Mouse (Mus musculus) myocyte (in vitro differentiated cells): ENCODE results near the gene Susd6.

Experiments
- MAX ChIP-seq: IDR thresholded peaks from one replicate; pipeline ENCODE4 v1.6.1; 2011; ENCODE audit warnings: low read depth, mild to moderate bottlenecking, control low read depth
- POLR2A ChIP-seq: IDR thresholded peaks from one replicate; pipeline ENCODE4 v1.6.1; 2011; ENCODE audit warnings: low read depth, mild to moderate bottlenecking, control low read depth, moderate library complexity; ENCODE audit not compliant: insufficient read length
- TCF12 ChIP-seq: IDR thresholded peaks from one replicate; pipeline ENCODE4 v1.6.1; 2011; ENCODE audit warnings: mild to moderate bottlenecking, control low read depth; ENCODE audit not compliant: poor library complexity, insufficient read depth, severe bottlenecking

DNA sequence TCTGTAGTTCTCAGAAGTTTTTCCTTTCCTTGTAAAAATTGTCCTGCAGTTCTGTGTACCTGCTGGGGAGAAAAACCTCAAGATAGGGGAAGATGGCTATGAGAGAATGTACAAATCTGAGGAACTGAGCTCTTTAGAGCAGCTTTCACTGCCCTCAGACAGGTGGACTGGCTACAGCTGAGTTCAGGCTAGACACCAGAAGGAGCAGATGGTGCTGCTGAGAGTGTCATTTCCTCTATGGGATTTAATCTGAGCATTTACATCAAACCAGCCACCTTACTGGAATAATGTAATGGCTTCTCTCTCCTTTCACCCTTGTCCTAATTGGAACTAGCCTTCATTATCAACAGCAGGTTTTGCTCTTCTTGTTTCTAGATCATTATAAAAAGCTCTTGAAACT is 8.0 kb downstream of the Susd6 start:
- TF ChIP-seq TCF12 (no peak), MAX (no peak), POLR2A (no peak)
